Mouse (Mus musculus): ENCODE measurements around the gene Ctsd.

DNA sequence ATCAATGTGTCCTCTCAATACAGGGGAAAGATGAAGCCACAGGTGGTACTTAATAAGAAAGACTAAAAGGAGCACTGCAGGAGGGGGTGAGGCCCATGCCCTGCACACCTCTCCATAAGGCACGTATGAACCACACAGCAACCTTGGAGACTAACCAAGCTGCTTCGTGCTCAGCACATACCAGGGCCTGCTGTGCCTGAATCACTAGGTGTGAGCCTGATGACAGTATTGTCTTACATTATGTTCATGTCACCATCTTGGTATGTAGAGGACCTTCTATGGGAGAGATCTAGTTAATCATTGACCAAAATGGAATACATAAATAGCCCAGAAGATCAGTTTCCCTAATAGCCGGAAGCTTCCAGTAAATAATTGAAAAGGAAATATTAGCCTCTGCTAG is 21.8 kb upstream of the Ctsd start:
- no peak for TF ChIP-seq CTCF (IDR thresholded peaks at IDR 0.05; ENCODE audit: insufficient read depth, low read length)
- TF ChIP-seq POLR2A (IDR thresholded peaks at IDR 0.05; ENCODE audit: borderline replicate concordance, extremely low read depth, low read depth, low read length): no peak
